Mouse (Mus musculus) lung, postnatal 0 days (tissue): ENCODE results near the gene Chtf18.

Experiments used
- CTCF ChIP-seq: IDR thresholded peaks from 2 replicates; pipeline ENCODE4 v1.5.1; 2016; ENCODE audit warnings: antibody characterized with exemption, mild to moderate bottlenecking
- EP300 ChIP-seq: IDR thresholded peaks from 2 replicates; pipeline ENCODE4 v1.6.1; 2016; ENCODE audit warnings: antibody characterized with exemption, mild to moderate bottlenecking, control low read depth

- no peak for TF ChIP-seq EP300
- TF ChIP-seq CTCF: no peak
Measured at GRCm38 (mm10) chr17:25735246-25735645, 8.0 kb upstream of the Chtf18 start.
